Mouse (Mus musculus) myocyte (in vitro differentiated cells): ENCODE data around the gene Gm21425. TPM values are rescaled to one million over a fixed set of nuclear protein-coding genes. Genes with fewer than 3 reads are reported as not detected.
"Not testable (repeated sequence)": the region's sequence is repeated elsewhere in the genome, so short reads cannot be mapped to it uniquely, and the experiment has no call there.

Experiments
- H3K27me3 ChIP-seq: one replicate; pipeline ENCODE4 v1.6.1; 2011; ENCODE audit not compliant: control insufficient read depth, insufficient read depth, insufficient read length
- H3K36me3 ChIP-seq: one replicate; pipeline ENCODE4 v1.6.1; 2011; ENCODE audit not compliant: control insufficient read depth, insufficient read depth
- H3K4me2 ChIP-seq: one replicate; pipeline ENCODE4 v1.6.1; 2011; ENCODE audit warnings: low read depth, control low read depth
- H3K4me3 ChIP-seq: one replicate; pipeline ENCODE4 v1.5.1; 2011; ENCODE audit warnings: mild to moderate bottlenecking, control low read depth, moderate library complexity
- H3K79me2 ChIP-seq: one replicate; pipeline ENCODE4 v1.6.1; 2011; ENCODE audit not compliant: control insufficient read depth, insufficient read depth
- H3ac ChIP-seq: one replicate; pipeline ENCODE4 v1.6.1; 2011; ENCODE audit not compliant: control insufficient read depth, insufficient read length
- polyA plus RNA-seq: library from polyadenylated mRNA; unstranded; fragments of >200 nt; fragmentation: generic; extraction: Trizol; gene quantifications from one replicate; pipeline ENCODE4 v1.2.1, GENCODE M21; 2012; ENCODE audit warnings: missing spikeins

Gene Gm21425
- not detected for polyA plus RNA-seq

- not testable (repeated sequence) for H3K4me2 ChIP-seq, H3K4me3 ChIP-seq, H3K27me3 ChIP-seq, H3K36me3 ChIP-seq, H3K79me2 ChIP-seq, H3ac ChIP-seq
Observed at GRCm38 (mm10) chrY:13161668-13162067, at the start of gene Gm21425. Gene Gm21425 (plus strand): TSS chrY:13161968.

- not testable (repeated sequence) for H3K79me2 ChIP-seq, H3K36me3 ChIP-seq, H3K4me3 ChIP-seq, H3ac ChIP-seq, H3K4me2 ChIP-seq, H3K27me3 ChIP-seq
Observed at GRCm38 (mm10) chrY:13133392-13133791, 28.4 kb upstream of the Gm21425 start, which contains the start of gene Gm21891. Gene Gm21891 (minus strand): TSS chrY:13133492.

Other genes with a start within 250 kb of the Gm21425 start
- not detected for gene Gm20807, start 119.1 kb upstream of the Gm21425 start, polyA plus RNA-seq
- gene Gm21891, start 28.5 kb upstream of the Gm21425 start, polyA plus RNA-seq = not detected
- gene Gm21828, start 62.0 kb downstream of the Gm21425 start, polyA plus RNA-seq = not detected
- not detected for gene Gm21440, start 90.4 kb downstream of the Gm21425 start, polyA plus RNA-seq
- not detected for gene Gm21454, start 90.5 kb downstream of the Gm21425 start, polyA plus RNA-seq
- gene Gm21725, start 187.1 kb downstream of the Gm21425 start, polyA plus RNA-seq = not detected